Mouse (Mus musculus) bone marrow macrophage, adult 2 months (primary cell): ENCODE measurements around the gene Dimt1.

ENCODE experiments used
- CTCF ChIP-seq: IDR thresholded peaks from 2 replicates; pipeline ENCODE4 v1.5.1; 2012; ENCODE audit warnings: low read depth, mild to moderate bottlenecking, low read length, moderate library complexity
- POLR2A ChIP-seq: IDR thresholded peaks from 2 replicates; pipeline ENCODE4 v1.6.1; 2012; ENCODE audit warnings: mild to moderate bottlenecking, low read depth, low read length, borderline replicate concordance

DNA sequence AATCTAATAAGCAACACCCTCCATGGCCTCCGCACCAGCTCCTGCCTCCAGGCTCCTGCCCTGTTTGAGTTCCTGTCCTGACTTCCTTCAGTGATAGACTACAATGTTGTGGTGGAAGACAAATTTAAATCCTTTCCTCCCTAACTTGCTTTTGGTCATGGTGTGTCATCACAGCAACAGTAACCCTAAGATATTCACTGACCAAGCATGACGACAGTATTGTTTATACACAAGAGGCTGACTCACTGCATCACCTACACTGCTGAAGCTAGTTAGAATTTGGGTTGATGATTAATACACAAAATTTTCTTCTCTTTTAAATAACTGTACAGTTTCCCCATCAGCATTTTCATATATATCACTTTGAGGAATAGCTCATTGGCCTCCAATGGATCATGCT, 56.3 kb downstream of the Dimt1 start:
- TF ChIP-seq POLR2A (no peak), CTCF (no peak)
